Mouse (Mus musculus): Measurements from ENCODE around the gene Grpr. TPM values are rescaled to one million over a fixed set of nuclear protein-coding genes. Genes with fewer than 3 reads are reported as not detected.

The Grpr gene
- 1.2 and 2.7 TPM in 2 replicates for polyA plus RNA-seq (2015; fragmentation: Nextera tagmentation; extraction: Ambion mirVana)

DNA sequence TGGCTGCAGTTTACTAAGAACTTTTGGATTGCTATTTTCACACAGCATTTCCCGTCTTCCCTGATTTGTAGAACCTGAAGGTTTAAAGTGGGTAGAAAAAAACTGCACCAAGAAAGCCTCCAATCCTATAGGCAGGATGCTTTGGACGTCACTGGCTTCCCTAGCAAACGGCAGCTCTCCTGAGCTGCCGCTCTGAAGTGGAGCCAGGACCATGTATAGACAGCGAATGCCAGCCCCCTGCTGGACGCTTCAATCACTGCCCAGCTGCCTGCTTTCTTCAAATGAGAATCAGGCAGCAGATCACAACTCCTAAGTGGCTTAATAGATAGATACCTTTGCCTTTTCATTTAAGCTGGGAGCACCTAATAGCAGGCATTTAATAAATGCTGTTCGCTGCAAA, at the start of gene Grpr:
Gene Grpr, minus strand, starts transcription at position 12 of the 400 bp plus-strand sequence.
- Histone ChIP-seq H3K27ac (replicated peaks) (no peak within 1 kb of the TSS), H3K4me2 (no peak within 1 kb of the TSS; the same call in 1 of the 2 replicates), H3K4me1 (replicated peaks) (no peaks in the 10 kb centered on the region), H3K27me3 (peaks cover 2% of the 10 kb centered on the region; the same call in 1 of the 2 replicates), H3K9ac (no peak within 1 kb of the TSS), H3K36me3 (no peaks in the 10 kb centered on the region), H3K4me3 (no peak within 1 kb of the TSS), H3K9me3 (no peaks in the 10 kb centered on the region)
- ATAC-seq (ENCODE audit: low FRiP score, low read depth) = peak; percentile 90
- 18% methylated on average over 7 of the region's 7 CpGs for WGBS

- Histone ChIP-seq H3K4me2 (no peak overlapping the region), H3K27me3 (peaks cover 2% of the 10 kb centered on the region; the same call in 1 of the 2 replicates), H3K27ac (replicated peaks) (no peak overlapping the region), H3K9ac (no peak overlapping the region), H3K4me1 (replicated peaks) (no peaks in the 10 kb centered on the region), H3K9me3 (no peaks in the 10 kb centered on the region), H3K36me3 (no peaks in the 10 kb centered on the region), H3K4me3 (no peak overlapping the region)
- no peak for ATAC-seq (ENCODE audit: low FRiP score, low read depth)
- WGBS = 69% methylated on average over 3 of the region's 3 CpGs
These were observed 11.0 kb upstream of the Grpr start for GRCm38 (mm10) chrX:163560521-163560920.

GRCm38 (mm10) chrX:163547042-163547441, 2.4 kb downstream of the Grpr start:
- Histone ChIP-seq H3K36me3 (no peaks in the 10 kb centered on the region), H3K9me3 (no peaks in the 10 kb centered on the region), H3K4me2 (no peak overlapping the region), H3K4me1 (replicated peaks) (no peaks in the 10 kb centered on the region), H3K4me3 (no peak overlapping the region), H3K9ac (no peak overlapping the region), H3K27ac (replicated peaks) (no peak overlapping the region), H3K27me3 (0 out of 2 replicates have a peak, but pooled peaks cover 2% of the 10 kb centered on the region)
- ATAC-seq (ENCODE audit: low FRiP score, low read depth) = no peak
- WGBS = 75% methylated on average over 5 of the region's 5 CpGs

DNA sequence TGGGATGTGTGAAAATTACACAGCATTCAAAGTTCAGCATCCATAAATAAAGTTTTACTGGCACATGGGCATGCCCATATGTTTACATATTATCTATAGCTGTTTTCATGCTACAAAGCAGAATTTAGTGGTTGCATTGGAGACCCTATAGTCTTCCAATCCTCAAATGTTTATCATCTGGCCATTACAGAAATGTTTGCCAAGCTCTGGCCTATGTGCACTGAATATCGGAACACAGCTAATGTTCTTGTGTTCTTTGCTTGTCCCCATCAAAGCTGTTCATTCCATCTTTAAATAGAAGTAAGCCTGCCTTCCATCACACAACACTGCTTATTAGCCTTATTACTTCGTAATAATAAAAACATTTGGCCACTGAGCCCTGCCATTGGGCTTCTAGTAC, 16.6 kb downstream of the Grpr start:
- no peak overlapping the region for H3K4me2 ChIP-seq
- H3K4me3 ChIP-seq = no peak overlapping the region
- no peak overlapping the region for H3K9ac ChIP-seq
- no peaks in the 10 kb centered on the region for H3K36me3 ChIP-seq
- WGBS = 73% methylated on average over 2 of the region's 2 CpGs
- no peak for ATAC-seq (ENCODE audit: low FRiP score, low read depth)
- no peaks in the 10 kb centered on the region for H3K9me3 ChIP-seq
- no peaks in the 10 kb centered on the region for H3K4me1 ChIP-seq (replicated peaks)
- H3K27ac ChIP-seq (replicated peaks) = no peak overlapping the region
- 0 out of 2 replicates have a peak, but pooled peaks cover 3% of the 10 kb centered on the region for H3K27me3 ChIP-seq

- H3K4me1 ChIP-seq (replicated peaks) = no peaks in the 10 kb centered on the region
- H3K4me3 ChIP-seq = no peak overlapping the region
- no peak for ATAC-seq (ENCODE audit: low FRiP score, low read depth)
- H3K27me3 ChIP-seq = 0 out of 2 replicates have a peak, but pooled peaks cover 2% of the 10 kb centered on the region
- H3K27ac ChIP-seq (replicated peaks) = no peak overlapping the region
- WGBS = 85% methylated on average over 4 of the region's 4 CpGs
- no peak overlapping the region for H3K9ac ChIP-seq
- no peak overlapping the region for H3K4me2 ChIP-seq
- no peaks in the 10 kb centered on the region for H3K36me3 ChIP-seq
- no peaks in the 10 kb centered on the region for H3K9me3 ChIP-seq
These were observed 30.4 kb downstream of the Grpr start for GRCm38 (mm10) chrX:163518963-163519541.

DNA sequence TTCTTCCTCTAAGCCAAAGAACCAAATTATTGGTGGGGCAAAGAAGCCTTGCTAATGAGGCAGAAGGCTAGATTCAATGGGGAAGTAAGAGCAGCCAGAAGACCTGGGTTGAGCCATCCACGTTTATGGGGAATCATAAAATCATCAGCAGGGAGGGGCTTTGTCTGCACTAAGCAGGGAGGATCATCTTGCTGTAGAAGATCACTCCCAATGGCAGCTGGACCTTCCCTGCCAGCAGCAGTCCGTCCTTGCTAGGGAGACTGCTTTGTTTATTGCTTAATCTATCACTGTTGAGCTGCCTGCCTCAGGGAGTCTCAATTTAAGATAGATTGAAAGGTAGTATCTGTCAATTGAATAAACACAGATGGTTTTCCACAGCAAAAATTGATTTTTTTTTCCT, 37.7 kb downstream of the Grpr start:
- Histone ChIP-seq H3K9me3 (no peaks in the 10 kb centered on the region), H3K36me3 (no peaks in the 10 kb centered on the region), H3K27me3 (0 out of 2 replicates have a peak, but pooled peaks cover 2% of the 10 kb centered on the region), H3K9ac (no peak overlapping the region), H3K4me1 (replicated peaks) (no peaks in the 10 kb centered on the region), H3K4me2 (no peak overlapping the region), H3K4me3 (no peak overlapping the region), H3K27ac (replicated peaks) (no peak overlapping the region)
- WGBS = 47% methylated on average over 2 of the region's 2 CpGs
- no peak for ATAC-seq (ENCODE audit: low FRiP score, low read depth)

DNA sequence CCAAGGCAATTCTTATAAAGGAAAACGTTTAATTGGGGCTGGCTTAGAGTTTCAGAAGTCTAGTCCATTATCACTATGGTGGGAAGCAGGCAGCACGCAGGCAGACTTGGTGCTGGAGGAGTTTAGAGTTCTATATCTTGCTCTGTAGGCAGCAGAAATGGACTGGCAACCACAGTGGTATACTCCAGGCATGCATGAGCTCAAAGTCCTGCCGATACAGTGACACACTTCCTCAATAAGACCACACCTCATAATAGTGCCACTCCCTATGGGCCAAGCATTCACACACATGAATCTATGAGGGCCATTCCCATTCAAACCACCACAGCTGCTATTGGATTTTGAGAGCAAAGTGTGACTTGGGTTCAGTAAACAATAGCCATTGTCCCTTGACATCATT, 47.4 kb downstream of the Grpr start:
- ATAC-seq (ENCODE audit: low FRiP score, low read depth) = no peak
- Histone ChIP-seq H3K9ac (no peak overlapping the region), H3K4me1 (replicated peaks) (no peaks in the 10 kb centered on the region), H3K27ac (replicated peaks) (no peak overlapping the region), H3K9me3 (no peaks in the 10 kb centered on the region), H3K27me3 (no peaks in the 10 kb centered on the region), H3K4me3 (no peak overlapping the region), H3K36me3 (no peaks in the 10 kb centered on the region), H3K4me2 (no peak overlapping the region)
- 80% methylated on average over 3 of the region's 3 CpGs for WGBS

Other genes with a start within 250 kb of the Grpr start
- gene Rnf138rt1, start 211.7 kb upstream of the Grpr start, polyA plus RNA-seq (2015; fragmentation: Nextera tagmentation; extraction: Ambion mirVana) = 4.0 and 4.1 TPM in 2 replicates